Mouse (Mus musculus) forebrain, embryonic 14.5 days (tissue): Measurements from ENCODE around the gene Rab34. TPM values are rescaled to one million over a fixed set of nuclear protein-coding genes. Genes with fewer than 3 reads are reported as not detected.

Experiments used
- ATAC-seq: fragments of 200-750 bp; cut with Nextera tagmentation; 2 replicates; pipeline ENCODE4 v1.8.0; 2017; ENCODE audit warnings: mild to moderate bottlenecking, moderate library complexity
- DNase-seq: peaks from one replicate; pipeline ENCODE4 v3.0.0-alpha.2; 2015; ENCODE audit warnings: low spot score
- H3K27ac ChIP-seq: fragments of 300-500 bp; sonication (generic); 2 replicates; pipeline ENCODE4 v1.5.1; 2014; ENCODE audit warnings: low read depth, mild to moderate bottlenecking, control low read depth, low read length, moderate library complexity
- H3K27me3 ChIP-seq: fragments of 300-500 bp; sonication (generic); replicated peaks from 2 replicates; pipeline ENCODE4 v1.6.1; 2014; ENCODE audit warnings: low read length, control low read depth, mixed read lengths; ENCODE audit not compliant: control insufficient read depth, insufficient read depth
- H3K36me3 ChIP-seq: fragments of 300-500 bp; sonication (generic); 2 replicates; pipeline ENCODE4 v1.6.1; 2014; ENCODE audit warnings: low read length, control low read depth; ENCODE audit not compliant: control insufficient read depth, insufficient read depth
- H3K4me1 ChIP-seq: fragments of 300-500 bp; sonication (generic); 2 replicates; pipeline ENCODE4 v1.6.1; 2014; ENCODE audit warnings: antibody characterized with exemption, low read length, control low read depth; ENCODE audit not compliant: control insufficient read depth, insufficient read depth
- H3K4me2 ChIP-seq: fragments of 300-500 bp; sonication (generic); 2 replicates; pipeline ENCODE4 v1.6.1; 2014; ENCODE audit warnings: mild to moderate bottlenecking, control low read depth, low read length
- H3K4me3 ChIP-seq: fragments of 300-500 bp; sonication (generic); 2 replicates; pipeline ENCODE4 v1.5.1; 2014; ENCODE audit warnings: low read depth, low read length, control low read depth
- H3K9ac ChIP-seq: fragments of 300-500 bp; sonication (generic); 2 replicates; pipeline ENCODE4 v1.6.1; 2014; ENCODE audit warnings: mild to moderate bottlenecking, low read length, control low read depth, moderate library complexity
- H3K9me3 ChIP-seq: fragments of 300-500 bp; sonication (generic); replicated peaks from 2 replicates; pipeline ENCODE4 v1.6.1; 2016; ENCODE audit warnings: low read length, control low read depth, mixed read lengths; ENCODE audit not compliant: control insufficient read depth
- WGBS: fragments of 180-500 bp; shearing (Covaris S2); extraction: QIAGEN DNeasy Blood & Tissue Kit; methylation state at CpG from one replicate; pipeline ENCODE4 v1.1.7; 2014; 5-methylcytosine and 5-hydroxymethylcytosine counted together
- polyA plus RNA-seq: library from polyadenylated mRNA; unstranded; fragments of >200 nt; fragmentation: Nextera tagmentation; extraction: Ambion mirVana; gene quantifications from 2 replicates; pipeline ENCODE4 v1.2.1, GENCODE M21; 2014

Gene Rab34
- polyA plus RNA-seq, 1 experiment from 2014 or later, result 48.1 TPM

DNA sequence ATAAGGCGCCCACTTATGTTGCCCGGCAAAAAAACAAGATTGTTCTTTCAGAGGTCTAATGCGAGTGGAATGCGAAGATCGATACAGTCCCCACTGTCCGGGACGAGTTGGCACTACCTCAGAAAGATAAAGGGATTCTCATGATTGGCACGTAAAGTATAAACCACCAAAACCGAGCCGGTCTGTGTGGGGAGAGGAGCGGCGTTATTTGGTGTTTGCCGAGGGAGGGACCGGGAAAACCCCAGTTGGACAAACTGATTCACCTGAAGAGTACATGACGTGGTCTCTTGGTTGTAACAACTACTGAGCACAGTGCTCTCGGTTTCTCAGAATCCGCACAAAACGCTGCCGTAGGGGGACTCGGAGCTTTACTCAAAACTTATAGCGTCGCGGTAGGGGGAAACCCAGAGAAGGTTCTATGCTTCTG lies 11.3 kb upstream of the Rab34 start:
- ATAC-seq (no peak), DNase-seq (no peak)
- peak overlapping the region; percentile 44 for H3K4me3 ChIP-seq
- peaks cover 28% of the 10 kb centered on the region for H3K36me3 ChIP-seq
- peak overlapping the region; percentile 89 for H3K4me2 ChIP-seq
- H3K27ac ChIP-seq, result no peak overlapping the region
- no peaks in the 10 kb centered on the region for H3K27me3 ChIP-seq
- peak overlapping the region; percentile 49; the same call in 1 of the 2 replicates for H3K9ac ChIP-seq
- no peaks in the 10 kb centered on the region for H3K9me3 ChIP-seq
- H3K4me1 ChIP-seq, result peaks cover 19% of the 10 kb centered on the region
- WGBS, result under 1% methylated on average over 23 of the region's 23 CpGs

GRCm38 (mm10) chr11:78177437-78177836 lies 10.8 kb upstream of the Rab34 start:
- Histone ChIP-seq H3K4me1 (peaks cover 25% of the 10 kb centered on the region), H3K27ac (no peak overlapping the region), H3K4me2 (peak overlapping the region; percentile 89), H3K9ac (no peak overlapping the region), H3K36me3 (peaks cover 32% of the 10 kb centered on the region), H3K4me3 (peak overlapping the region; percentile 44), H3K27me3 (no peaks in the 10 kb centered on the region), H3K9me3 (no peaks in the 10 kb centered on the region)
- 2% methylated on average over 10 of the region's 10 CpGs for WGBS
- ATAC-seq, result no peak
- DNase-seq, result no peak

- WGBS, result under 1% methylated on average over 72 of the region's 84 CpGs
- H3K4me2 ChIP-seq, result peak overlapping the region; percentile 89
- peaks cover 25% of the 10 kb centered on the region for H3K4me1 ChIP-seq
- DNase-seq (peak; percentile 96), ATAC-seq (peak; percentile 87)
- peaks cover 32% of the 10 kb centered on the region for H3K36me3 ChIP-seq
- H3K9me3 ChIP-seq, result no peaks in the 10 kb centered on the region
- peak overlapping the region; percentile 78 for H3K27ac ChIP-seq
- no peaks in the 10 kb centered on the region for H3K27me3 ChIP-seq
- peak overlapping the region; percentile 44 for H3K4me3 ChIP-seq
- peak overlapping the region; percentile 69 for H3K9ac ChIP-seq
These were observed 10.0 kb upstream of the Rab34 start for GRCm38 (mm10) chr11:78177903-78178858.

DNA sequence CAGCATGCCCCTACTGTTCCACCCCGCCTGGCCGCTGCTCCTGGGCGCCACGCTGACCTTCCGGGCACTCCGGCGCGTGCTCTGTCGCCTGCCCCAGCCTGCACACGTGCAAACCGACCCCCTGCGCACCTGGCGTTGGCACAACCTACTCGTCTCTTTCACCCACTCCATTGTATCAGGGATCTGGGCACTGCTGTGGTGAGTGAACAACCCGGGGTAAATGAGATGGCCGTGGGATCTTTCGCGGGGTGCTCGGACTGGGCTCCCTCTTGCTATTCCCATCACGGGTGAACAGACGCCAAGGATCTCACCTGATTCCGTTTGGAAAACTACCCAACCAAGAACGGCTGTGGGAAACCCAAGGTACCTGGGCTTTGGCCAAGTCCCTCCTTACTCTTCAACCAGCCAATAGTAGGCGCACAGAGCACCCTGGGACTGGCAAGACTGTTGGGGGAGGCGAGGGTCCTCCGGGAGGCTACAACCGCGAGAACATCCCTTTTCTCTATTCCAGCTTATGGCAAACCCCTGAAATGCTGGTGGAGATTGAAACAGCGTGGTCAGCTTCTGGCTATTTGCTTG lies 9.3 kb upstream of the Rab34 start:
- peak overlapping the region; percentile 69 for H3K9ac ChIP-seq
- peak overlapping the region; percentile 44 for H3K4me3 ChIP-seq
- WGBS, result 1% methylated on average over 29 of the region's 29 CpGs
- ATAC-seq (peak; percentile 1; the same call in 1 of the 2 replicates), DNase-seq (peak; percentile 85)
- no peaks in the 10 kb centered on the region for H3K27me3 ChIP-seq
- peaks cover 27% of the 10 kb centered on the region for H3K4me1 ChIP-seq
- peak overlapping the region; percentile 89 for H3K4me2 ChIP-seq
- H3K9me3 ChIP-seq, result no peaks in the 10 kb centered on the region
- H3K36me3 ChIP-seq, result peaks cover 32% of the 10 kb centered on the region
- peak overlapping the region; percentile 78 for H3K27ac ChIP-seq

DNA sequence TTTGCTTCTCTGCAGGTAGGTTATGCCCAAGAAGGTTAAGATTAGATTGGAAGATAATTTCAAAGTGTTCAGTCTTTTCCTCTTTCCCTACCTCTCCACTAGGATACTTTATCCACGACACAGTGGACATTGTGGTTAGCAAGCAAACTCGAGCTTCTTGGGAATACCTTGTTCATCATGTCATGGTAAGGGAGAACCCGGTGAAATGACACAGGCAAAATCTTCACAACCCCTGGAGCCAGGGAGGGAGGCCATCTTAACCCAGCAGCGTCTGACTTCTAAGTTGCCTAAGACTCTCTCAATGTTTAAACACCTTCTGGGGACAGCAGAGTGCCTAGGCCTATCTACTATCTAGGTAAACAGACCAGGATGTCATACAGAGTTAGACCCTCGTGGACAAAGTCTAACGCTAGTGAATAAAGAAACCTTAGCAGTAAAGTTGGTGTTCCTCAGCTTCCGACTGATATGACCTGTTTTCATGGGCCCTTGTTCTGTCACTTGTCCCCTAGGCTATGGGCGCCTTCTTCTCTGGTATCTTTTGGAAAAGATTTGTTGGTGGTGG lies 8.7 kb upstream of the Rab34 start:
- Histone ChIP-seq H3K9ac (peak overlapping the region; percentile 69), H3K27ac (peak overlapping the region; percentile 78), H3K27me3 (no peaks in the 10 kb centered on the region), H3K4me3 (peak overlapping the region; percentile 44; the same call in 1 of the 2 replicates), H3K4me2 (peak overlapping the region; percentile 89), H3K9me3 (no peaks in the 10 kb centered on the region), H3K36me3 (peaks cover 32% of the 10 kb centered on the region), H3K4me1 (peaks cover 29% of the 10 kb centered on the region)
- ATAC-seq, result no peak
- WGBS, result 30% methylated on average over 8 of the region's 8 CpGs
- DNase-seq, result no peak

GRCm38 (mm10) chr11:78180081-78180761 lies 8.0 kb upstream of the Rab34 start:
- Histone ChIP-seq H3K36me3 (peaks cover 32% of the 10 kb centered on the region), H3K27ac (no peak overlapping the region), H3K9me3 (no peaks in the 10 kb centered on the region), H3K4me1 (peaks cover 29% of the 10 kb centered on the region), H3K27me3 (no peaks in the 10 kb centered on the region), H3K4me2 (no peak overlapping the region), H3K4me3 (no peak overlapping the region), H3K9ac (no peak overlapping the region)
- ATAC-seq, result no peak
- no peak for DNase-seq
- WGBS, result 82% methylated on average over 6 of the region's 6 CpGs

- peak overlapping the region; percentile 83 for H3K4me3 ChIP-seq
- no peak for DNase-seq
- H3K27me3 ChIP-seq, result no peaks in the 10 kb centered on the region
- peak overlapping the region; percentile 94; the same call in 1 of the 2 replicates for H3K9ac ChIP-seq
- peaks cover 32% of the 10 kb centered on the region for H3K36me3 ChIP-seq
- ATAC-seq, result no peak
- H3K4me2 ChIP-seq, result peak overlapping the region; percentile 79
- peaks cover 27% of the 10 kb centered on the region for H3K4me1 ChIP-seq
- H3K9me3 ChIP-seq, result no peaks in the 10 kb centered on the region
- H3K27ac ChIP-seq, result no peak overlapping the region
- WGBS, result 57% methylated on average over 2 of the region's 2 CpGs
These were observed 6.3 kb upstream of the Rab34 start for GRCm38 (mm10) chr11:78181830-78182357.

- no peak overlapping the region for H3K27ac ChIP-seq
- peak overlapping the region; percentile 83 for H3K4me3 ChIP-seq
- DNase-seq, result no peak
- WGBS, result 11% methylated on average over 7 of the region's 7 CpGs
- peaks cover 32% of the 10 kb centered on the region for H3K36me3 ChIP-seq
- peaks cover 22% of the 10 kb centered on the region for H3K4me1 ChIP-seq
- H3K27me3 ChIP-seq, result no peaks in the 10 kb centered on the region
- H3K9me3 ChIP-seq, result no peaks in the 10 kb centered on the region
- no peak for ATAC-seq
- peak overlapping the region; percentile 94 for H3K9ac ChIP-seq
- peak overlapping the region; percentile 79 for H3K4me2 ChIP-seq
These were observed 5.8 kb upstream of the Rab34 start for GRCm38 (mm10) chr11:78182450-78182849.
